Mouse (Mus musculus) lung, postnatal 14 days (tissue): ENCODE results near the gene Pin4.
A peak's percentile ranks its signal among the peaks of the same experiment; 100 is the strongest.
"Not testable (repeated sequence)": the region's sequence is repeated elsewhere in the genome, so short reads cannot be mapped to it uniquely, and the experiment has no call there.

Experiments
- DNase-seq: peaks from one replicate; pipeline ENCODE4 v3.0.0; 2021

Pin4 gene

DNA sequence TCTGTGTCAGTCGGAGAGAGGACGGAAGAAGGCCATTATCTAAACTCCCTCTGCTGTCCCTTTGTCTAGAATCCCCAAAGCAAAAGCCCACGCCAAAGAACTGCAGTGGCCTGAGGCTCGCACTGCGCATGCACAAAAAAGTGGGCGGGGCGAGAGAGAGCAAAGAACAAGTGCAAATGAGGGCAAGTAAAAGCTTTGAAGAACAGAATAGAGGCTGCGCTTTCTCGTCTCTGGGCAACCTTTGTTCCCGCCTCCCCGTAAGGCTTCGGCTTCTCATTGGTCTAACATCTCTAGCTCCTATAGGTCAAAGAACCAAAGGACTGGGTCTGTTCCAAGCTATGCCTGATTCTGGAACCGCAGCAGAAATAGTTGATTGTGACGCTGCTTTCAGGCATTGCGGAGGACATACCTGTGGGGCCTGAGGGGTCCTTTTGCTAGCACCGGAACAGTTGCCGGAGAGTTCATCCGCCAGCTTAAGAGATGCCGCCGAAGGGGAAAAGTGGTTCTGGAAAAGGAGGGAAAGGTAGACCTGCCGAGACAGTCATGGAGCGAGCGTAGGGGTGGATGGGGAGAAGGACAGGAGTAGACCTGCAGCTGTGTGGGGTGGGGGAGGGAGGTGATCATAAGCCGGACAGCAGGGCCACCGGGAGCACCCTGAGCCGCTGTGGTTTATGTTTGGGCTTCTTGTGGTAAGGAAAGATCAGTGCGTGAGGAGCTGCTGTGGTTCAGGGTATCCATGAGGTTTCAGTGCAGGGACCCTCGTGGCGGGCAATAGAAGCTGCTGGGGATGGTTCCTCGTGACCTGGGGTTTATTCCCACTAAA is at the start of gene Pin4:
Gene Pin4 (plus strand): TSS at position 406 of the 823 bp plus-strand sequence.
- peak; percentile 93 for DNase-seq

DNA sequence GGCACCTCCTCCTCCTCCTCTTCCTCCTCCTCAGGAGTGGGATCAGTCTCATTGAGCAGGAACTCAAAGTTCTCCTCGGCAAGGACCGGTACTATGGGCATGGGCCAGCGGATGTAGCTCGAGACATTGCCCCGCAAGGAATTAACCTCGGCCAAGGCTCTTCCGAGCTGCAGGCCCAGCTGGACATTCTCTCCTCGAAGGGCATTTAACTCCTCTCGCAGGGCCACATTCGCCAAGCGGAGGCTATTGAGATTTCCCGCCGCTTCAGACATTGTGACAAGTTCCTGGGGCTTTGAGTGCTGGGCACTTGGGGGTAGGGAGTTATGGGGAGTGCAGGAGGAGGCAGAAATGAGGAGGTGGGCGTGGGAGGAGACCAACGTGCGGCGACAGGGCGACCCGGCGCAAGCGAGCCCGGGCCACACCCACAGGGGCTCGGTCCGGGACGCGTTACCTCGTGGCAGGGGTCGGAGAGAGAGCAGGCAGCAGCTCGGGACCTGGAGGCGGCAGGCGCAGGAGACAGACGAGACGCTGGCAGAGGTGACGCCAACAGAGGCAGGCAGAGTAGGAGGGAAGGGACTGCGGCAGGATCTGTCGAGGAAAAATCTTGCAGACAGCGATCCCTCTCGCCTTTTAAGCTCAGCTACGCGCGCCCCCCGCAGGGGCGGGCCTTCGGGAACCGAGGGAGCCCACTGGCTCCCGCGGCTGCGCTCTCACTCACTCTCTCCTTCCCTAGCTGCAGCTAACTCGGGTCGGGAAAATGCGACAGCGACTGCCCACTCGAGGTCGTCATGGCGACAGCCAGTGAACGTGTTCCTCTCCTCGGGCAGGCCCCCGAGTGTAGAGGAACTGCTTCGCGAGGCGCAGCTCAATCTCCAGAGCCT is 48.4 kb upstream of the Pin4 start, which contains the start of gene Rtl5:
Gene Rtl5 (minus strand): TSS at position 714 of the 881 bp plus-strand sequence.
- DNase-seq, result peak; percentile 73

DNA sequence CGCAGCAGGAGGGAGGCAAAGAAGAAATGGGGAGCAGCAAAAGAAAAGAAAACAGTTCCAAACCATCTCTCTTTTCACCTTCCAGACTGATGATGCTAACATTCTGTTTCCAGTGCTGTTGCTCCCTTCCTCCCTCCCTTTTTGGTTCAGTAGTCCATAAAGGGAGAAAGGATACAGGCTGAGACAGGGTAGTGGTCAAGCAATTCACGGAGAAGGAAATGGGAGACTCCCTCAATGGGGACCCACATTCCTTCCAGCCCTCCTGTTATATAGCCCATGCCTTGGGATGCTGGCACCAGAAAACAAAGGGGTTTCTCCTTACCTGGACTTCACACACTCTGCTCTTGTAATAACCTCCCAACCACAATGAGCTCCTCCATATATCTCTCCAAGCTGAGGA is 47.7 kb upstream of the Pin4 start:
- no peak for DNase-seq

DNA sequence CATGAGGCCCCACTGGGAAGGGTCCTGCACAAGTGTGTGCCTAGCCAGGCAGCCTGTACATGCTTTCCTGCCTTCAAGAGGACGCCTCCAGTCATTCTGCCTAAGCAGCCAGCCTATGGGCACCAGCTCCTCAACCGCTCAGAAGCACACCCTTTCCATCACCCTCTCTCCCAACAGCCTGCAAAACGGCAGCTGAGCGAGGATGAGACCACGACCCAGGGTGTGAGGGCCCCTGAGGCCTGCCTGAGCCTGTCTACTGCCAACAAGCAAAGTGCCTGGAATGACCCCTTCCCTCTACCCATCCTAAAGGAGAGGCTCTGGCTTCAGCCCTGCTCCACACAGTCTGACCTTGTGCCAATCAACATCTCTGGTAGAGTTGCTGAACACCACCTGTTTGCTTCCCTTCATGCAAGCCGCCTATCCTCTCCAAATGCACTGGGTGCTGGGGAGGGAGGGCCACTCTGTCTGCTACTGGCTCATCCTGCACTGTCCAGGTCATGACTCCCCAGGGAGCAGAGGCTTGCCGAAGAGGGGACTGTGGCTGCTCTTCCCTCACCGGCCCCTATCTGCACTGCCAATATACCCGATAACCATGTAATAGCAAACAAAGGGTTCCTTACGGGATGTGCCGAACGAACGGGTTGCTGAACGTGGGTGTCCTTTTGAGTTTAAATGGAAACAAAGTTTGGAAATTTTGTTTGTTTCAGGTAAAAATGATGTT is 45.5 kb upstream of the Pin4 start:
- DNase-seq, result no peak

DNA sequence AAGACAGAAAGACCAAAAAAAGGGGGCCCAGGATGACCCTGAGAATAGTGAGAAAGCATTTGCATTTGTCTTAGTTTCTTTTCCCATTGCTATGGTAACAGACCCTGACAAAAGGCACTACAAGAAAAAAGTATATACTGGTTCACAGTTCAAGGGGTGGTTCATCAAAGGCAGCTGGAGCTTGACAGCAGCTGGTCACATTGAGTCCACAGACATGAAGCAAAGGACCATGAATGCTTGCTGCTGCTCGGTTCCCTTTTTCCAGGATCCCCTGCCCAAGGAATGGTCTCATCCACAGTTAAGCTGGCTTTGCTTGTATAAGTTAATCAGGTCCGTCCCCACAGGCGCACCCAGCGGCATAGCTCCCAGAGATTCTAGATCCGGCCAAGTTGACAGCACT is 44.8 kb upstream of the Pin4 start:
- DNase-seq, result no peak

DNA sequence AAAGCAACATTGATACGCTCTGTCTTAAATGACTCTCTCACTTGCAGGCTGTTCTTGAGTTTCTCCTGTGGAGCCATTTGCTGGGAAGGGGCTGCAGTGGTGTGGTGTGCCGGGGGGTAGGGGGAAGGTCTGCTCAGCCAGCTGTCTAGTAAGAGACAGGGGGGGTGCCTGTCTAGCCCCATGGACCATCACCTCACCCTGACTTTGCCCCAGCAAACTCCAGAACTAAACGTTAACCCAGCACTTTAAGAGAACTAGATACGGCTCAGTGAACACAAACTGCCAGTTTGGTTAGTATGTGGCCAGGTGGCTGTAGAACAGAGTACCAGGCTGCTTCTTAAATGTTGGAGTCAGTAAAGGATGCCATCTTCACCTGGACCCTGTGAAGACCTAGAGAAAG is 44.1 kb upstream of the Pin4 start:
- no peak for DNase-seq

DNA sequence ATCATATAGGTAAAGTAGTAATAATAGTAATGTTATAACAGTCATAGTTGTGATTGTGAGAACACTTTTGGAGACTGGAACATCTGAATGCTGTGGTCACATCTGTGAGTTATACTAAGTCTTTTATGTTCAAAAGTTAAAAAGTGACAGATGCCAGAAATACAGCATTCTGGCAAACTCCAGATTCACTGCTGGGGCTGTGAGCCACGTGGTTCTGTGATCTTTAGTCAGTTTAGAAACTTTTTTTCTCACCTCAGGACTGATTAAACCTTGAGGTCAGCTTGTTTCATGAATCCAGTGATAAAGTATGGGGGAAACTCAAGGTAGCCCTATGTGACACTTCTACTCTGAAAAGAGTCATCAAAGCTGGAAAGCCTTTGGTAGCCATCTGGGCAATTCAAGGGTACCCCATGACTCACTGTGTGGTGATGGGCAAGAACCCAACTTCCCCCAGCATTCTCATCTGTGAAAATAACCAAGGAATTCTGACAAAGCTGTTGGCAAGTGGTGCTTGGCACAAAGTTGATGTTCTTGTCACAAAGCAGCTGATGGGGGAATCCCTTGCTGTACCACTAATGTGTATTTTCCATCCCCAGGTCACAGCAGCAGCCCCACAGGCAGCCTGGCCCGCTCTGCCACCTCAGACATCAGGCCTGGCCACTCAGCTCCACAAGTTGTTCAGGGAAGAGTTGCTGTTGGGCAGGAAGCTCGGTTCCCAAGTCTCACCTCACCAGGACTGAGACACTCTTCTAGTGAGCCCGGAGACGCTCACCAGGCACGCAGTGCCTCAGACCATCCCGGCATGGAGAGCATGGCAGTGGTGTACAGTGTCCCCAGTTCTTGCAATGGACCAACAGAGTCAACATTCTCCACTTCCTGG is 42.1 kb upstream of the Pin4 start:
- no peak for DNase-seq

DNA sequence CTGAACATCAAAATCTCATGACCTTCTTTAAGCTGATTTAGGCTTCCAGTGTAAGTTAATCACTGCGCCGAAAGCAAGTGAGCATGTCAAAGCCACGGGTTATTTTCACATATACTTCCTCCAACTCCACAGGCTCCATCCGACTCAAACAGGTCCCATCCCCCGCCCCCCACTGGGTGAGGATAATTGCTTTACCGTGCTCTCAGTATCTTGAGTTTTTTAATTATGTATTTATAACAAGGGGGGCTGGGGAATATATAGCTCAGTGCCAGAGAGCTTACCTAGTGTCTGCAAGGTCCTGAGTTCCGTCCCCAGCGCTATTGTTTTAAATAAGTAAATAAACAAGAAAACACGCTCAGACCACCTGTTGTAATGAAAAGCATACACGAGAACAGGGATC is 38.2 kb upstream of the Pin4 start:
- DNase-seq, result no peak

DNA sequence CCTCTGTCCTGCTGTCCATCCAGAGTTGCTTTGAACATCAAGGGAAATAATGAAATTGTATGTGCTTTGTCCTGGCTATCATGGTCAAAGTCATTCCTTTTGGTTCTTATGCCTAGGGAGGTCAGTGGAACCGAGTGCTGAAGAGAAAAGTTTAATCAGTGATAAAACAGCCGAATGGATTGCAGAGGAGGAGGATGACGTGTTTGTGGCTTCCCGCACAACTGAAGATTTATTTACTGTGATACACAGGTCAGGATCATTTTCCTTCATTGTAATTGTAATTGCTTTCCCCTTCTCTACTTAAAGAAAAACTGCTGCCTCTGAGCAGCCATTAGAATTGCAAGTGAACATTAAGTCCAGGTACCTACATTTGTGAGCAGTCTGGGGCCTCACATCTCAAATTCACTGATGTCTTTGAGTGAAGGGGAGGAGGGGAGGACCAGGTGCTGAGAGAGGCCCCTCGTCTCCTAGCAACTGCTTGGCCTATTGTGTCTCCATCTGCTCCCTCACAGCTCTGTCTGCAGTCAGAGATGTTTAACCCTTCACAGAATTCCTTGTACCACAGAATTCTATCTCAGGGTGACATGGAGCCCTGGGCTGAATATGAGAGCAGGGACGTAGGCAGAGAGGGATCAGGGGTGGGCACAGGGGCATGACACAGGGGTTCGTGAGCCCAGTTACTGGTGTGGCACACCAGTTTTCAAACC is 37.5 kb upstream of the Pin4 start:
- no peak for DNase-seq

DNA sequence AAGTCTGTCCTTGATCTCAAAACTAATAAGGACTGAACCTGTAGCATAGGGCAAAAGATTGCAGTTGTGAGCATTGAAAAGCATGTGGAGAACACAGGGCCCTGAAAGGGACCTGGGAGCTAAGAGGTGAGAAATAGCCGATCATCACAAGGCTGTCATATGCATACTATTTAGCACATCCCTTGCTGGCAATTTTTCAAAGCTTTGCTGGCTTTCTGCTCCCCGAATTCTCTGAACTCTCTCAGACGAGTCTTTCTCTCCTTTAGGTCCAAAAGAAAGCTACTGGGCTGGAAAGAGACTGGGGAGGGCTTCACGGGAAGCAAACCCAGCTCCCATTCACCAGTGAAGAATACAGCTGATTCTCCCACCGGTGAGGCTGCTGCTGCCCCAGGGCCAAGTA is 36.9 kb upstream of the Pin4 start:
- DNase-seq, result no peak

DNA sequence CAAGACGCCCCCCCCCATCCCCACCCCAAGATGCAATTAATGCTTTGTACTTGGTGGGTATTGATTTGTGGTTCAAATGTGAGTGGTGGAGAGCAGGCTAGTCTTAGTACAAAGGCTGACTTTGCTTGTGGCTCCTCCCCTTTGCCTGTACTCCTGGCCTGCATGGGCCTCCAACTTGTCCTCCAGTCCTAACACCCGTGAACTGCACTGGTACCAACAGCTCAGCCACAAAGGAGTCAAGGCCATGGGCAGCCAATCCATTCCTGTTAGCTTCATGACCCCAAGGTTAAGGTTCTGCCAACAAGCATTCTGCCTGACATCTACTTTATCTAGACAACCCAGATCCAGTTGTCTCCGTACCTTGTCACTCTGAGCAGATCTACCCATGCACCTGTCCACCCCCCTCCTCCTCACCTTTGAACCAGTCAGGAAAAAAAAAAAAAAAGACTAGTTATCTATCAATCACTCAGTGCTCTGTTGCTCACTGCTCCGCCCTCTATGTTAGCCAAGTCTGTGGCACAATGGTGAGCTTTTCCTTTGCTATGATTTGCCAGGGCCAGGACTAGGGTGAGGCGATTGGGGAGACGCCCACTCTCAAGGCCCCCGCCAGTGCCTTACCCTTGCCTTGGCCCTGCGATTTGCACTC is 33.3 kb upstream of the Pin4 start:
- no peak for DNase-seq

DNA sequence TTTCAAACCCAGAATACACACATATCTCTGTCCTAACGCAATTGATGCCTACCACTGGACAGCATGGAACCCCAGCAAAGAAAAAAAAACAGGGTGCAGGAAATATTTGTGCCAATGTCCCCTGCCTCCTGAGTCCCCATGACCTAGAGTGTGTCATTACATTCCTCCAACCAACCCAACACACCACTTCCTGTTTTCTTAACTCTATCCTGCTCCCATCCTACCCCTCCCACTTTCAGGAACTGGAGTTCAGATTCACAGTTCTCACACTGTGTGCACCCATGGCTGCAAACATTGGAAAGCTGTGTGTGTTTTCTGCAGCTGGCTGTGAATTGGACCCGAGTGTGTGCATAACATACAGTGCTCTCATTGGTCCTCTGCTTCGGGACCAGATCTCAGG is 28.6 kb upstream of the Pin4 start:
- DNase-seq, result no peak

DNA sequence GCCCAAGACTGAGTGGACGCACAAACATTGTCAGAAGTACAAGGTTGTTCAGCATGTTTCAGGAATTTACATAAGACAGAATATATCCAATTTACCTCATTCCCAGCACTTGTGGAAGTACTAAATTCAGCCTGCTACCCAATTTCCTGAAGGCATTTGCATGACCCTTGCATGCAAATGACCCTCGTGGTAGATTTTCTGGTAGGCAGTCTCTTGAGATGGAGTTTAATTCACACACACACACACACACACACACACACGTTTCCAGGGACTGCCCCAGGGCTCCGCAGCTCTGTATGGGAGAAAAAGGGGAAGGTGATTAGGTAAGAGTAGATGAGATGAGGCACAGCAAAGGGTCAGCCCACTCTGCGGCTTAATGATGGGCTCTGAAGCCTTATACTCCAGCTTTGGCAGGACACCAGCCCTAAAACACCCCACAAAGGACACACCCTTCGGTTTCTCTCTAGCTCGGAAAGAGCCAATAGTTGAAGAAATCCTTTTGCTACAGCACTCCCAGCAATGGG is 24.8 kb upstream of the Pin4 start:
- no peak for DNase-seq

DNA sequence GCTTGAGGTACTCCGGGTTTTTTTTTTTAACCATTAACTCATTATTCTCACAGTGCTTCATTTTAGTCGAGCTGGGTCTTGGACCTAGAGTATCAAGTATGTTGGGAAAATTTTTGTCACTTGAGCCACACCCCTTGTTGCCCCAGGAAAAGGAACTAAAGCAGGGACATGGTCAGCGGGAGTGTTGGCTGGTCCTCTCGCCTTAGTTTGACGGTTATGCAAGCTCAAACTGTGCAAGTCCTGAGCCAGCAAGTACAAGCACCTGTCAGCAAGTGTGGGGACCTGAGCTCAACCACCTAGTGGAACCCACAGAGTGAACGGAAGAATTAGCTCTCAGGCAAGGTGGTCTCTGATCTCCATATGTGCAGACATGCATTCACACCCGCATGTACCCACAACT is 17.4 kb upstream of the Pin4 start:
- no peak for DNase-seq

DNA sequence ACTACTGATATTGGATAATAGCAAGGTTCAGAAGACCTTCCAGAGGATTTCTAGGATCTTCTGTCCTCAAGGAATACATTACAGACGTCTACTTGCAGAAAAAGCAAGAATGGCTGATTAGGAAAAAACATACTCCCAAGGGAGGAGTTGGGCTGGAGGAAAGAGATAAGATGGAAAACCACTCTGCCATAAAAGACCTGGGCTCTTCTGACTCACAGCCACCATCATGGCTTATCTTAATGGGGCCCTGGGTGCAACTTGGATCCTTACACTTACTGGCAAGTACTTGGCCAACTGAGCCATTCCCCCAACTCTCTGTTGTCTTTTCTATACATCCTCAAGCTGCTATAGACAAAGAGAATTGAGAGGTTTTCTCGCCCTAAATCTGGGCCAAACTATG is 15.4 kb upstream of the Pin4 start:
- DNase-seq, result not testable (repeated sequence)

DNA sequence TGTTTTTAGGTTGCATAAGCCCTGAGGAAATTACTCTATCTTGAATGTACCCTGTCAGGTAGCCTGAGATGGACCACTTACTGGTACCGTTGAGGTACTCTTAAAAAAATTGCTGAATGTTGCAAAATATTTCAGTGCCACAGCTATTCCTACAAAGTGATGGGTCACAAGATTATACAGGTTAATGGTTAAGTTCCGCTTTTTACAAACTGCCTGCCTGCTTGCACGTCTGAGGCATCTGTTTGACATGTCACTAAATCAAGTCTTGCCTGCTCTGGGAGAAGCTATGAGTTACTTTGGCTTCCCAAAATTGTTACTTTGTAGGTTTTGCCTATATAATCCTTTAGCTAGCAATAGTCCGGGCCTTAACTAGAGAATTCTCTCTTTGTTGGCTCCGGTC is 9.9 kb upstream of the Pin4 start:
- DNase-seq, result not testable (repeated sequence)

DNA sequence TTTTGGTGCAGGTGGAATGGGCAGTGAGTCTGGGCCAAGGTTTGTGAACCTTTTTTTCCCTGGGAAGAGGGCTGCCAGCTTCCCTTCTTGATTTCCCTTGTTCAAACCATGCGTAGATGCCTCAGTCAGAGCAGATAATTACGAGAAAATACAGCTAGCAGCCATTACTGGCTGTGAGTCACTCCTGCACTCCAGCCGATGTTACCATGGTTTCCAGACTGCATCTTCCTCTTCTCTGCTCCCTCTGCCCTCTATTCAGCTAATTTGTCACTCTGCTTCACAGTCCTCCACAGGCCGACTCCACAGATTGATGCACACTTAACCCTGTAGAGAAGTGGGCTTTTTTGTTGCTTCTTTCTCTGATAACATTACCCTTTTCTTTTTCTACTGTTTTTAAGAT is 3.6 kb upstream of the Pin4 start:
- DNase-seq, result no peak

DNA sequence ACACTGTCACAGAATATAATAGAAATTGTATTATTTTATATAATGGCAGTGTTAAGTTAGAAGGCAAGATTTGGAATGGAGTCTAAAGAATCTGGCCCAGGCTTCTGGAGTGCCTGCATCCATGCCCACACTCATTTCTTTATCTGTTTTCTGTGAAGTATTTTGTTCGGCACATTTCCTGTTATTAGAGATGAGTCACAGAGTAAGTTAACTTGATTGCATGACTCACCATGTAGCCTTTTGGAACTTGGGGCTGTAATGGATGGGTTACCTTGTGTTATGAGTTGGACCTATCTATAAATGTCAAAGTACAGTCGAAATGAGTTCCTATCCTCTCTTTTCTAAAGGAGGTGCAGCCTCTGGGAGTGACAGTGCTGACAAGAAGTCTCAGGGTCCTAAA is 2.1 kb downstream of the Pin4 start:
- no peak for DNase-seq

DNA sequence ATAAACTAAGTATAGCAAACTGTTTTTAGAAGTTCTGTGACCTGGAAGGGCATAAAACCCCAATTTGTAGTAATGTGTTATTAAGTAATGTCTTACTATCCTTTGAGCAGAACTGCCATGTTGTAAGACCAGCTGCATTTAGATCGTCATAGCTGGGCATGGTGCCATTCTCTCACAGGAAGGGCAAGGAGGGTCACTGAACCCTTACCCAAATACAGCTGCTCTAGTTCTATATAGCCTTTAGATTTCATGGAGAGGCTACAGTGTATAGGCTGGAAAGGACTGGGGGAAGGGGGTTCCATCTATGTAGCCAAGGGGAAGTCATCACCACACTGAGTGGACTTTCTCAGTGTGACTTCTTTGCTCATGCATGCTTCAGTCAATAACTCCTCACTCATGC is 21.9 kb downstream of the Pin4 start:
- DNase-seq, result no peak

DNA sequence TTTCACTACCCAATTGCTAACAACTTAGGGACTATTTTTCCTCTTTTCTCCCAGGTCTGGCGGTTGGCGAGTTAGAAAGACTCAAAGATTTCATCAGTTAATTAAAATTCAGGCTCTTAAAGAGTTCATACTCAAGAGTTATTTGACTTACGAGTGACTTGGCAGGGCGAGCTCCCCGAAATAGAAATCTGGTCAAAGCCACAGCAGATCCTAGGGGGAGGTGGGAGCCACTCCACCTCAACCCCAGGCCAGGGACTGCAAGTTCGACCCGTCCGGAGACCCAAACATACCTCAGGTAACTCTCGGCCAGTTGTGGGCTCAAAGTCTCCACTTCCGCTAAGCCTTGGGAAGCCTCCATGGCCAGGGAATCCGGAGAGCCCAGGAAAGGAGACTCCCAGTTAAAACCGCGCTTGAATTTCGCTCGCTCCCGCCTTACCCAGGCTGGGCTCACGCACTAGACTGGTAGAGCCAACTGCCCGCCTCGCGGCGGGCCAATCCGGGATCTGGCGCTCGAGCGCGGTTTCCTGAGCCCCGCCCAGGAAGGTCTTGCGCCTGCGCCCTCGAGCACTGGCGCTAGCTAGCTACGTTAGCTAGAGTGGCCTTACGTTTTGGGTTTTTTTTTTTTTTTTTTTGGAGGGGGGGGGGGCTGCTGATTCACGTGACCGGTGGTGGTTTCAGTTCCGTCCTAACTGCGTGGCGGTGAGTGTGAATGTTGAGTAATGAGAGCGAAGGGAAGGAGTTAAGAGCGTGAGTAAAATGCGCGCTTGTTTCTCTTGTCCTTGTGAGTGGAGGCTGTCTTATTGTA is 37.6 kb downstream of the Pin4 start, which contains the start of gene Ercc6l:
Gene Ercc6l (minus strand): TSS at position 474 of the 805 bp plus-strand sequence.
- peak; percentile 90 for DNase-seq
